Mouse (Mus musculus): Measurements from ENCODE around the gene Fam129a. TPM values are rescaled to one million over a fixed set of nuclear protein-coding genes. Genes with fewer than 3 reads are reported as not detected.
"Not testable (repeated sequence)": the region's sequence is repeated elsewhere in the genome, so short reads cannot be mapped to it uniquely, and the experiment has no call there.

Fam129a gene
- total RNA-seq, 2 experiments from 2014 or later, result 4.8 to 6.1 TPM

DNA sequence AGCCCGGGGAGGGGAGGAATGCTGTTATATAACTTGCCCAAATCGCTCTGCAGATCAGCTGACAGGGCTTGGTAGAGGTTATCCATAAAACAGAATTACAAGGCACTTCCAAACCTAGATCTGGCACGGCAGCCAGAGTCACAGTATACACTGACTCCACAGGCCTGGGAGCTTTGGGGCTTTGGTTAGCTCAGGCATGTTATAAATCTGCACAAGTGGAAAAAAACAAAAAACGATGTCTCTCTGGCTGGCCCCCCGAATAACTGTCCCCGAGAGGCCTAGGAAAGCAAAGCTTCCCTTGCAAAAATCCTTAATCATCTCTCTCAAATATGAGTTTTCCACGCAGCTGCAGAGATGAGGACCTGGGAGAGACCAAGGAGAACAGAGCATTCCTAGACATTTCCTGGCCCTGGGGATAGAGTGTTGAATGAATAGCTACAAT, 113.5 kb downstream of the Fam129a start:
- no peak for DNase-seq (ENCODE audit: extremely low spot score in 1 of 2, low spot score in 2 of 2)
- intact Hi-C loops (cut with DNase I), result no loop called here

DNA sequence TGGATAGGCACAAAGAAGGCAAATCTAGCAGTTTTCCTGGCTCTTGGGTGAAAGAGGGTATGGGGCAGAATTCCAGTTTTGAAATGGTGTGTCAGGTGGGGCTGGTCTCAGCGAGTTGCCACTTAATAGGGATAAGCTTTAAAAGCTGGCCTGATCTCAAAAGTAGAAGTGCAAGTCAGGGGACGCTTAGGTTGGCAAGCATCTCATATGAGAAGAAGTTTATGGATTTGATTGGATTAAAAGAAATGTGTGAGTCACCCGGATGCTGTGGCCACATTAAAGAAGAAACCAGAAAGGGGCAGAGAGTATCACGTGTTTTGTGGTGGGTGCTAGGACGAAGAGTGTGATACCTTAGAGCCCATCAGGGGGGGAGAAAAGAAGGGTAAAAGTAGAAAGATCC, 114.0 kb downstream of the Fam129a start:
- intact Hi-C loops (cut with DNase I), result no loop called here
- no peak for DNase-seq (ENCODE audit: extremely low spot score in 1 of 2, low spot score in 2 of 2)

- no peak for DNase-seq (ENCODE audit: extremely low spot score in 1 of 2, low spot score in 2 of 2)
- intact Hi-C loops (cut with DNase I), result no loop called here
Measured at GRCm38 (mm10) chr1:151685666-151686309, 114.8 kb downstream of the Fam129a start.

- no peak for DNase-seq (ENCODE audit: extremely low spot score in 1 of 2, low spot score in 2 of 2)
Measured at GRCm38 (mm10) chr1:151686696-151687095, 115.7 kb downstream of the Fam129a start.

DNA sequence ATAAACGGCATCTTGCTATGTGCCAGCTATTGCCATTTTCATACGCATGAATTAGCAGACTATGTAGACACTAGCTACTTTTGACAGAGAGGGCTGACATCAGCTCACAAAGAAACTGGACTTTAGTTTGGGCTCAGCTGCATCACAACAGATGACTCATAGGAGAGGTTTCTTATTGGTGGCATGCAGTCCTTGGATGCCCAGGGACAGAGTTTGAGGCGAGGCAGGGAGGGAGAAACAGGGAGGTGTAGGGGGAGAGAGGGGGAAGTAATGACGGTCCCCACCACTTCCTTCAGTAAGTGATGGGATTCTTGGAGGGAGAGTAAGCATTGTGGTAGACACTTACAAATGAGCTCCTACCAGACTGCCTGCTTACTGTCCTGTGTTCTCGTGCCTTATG, 118.0 kb downstream of the Fam129a start:
- intact Hi-C loops (cut with DNase I), result no loop called here

More at GRCm38 (mm10) chr1:151686696-151687095, 115.7 kb downstream of the Fam129a start:
- intact Hi-C loops (cut with DNase I), result no loop called here

GRCm38 (mm10) chr1:151689561-151689960, 118.6 kb downstream of the Fam129a start:
- intact Hi-C loops (cut with DNase I), result no loop called here
- no peak for DNase-seq (ENCODE audit: extremely low spot score in 1 of 2, low spot score in 2 of 2)

More for the DNA sequence above, 118.0 kb downstream of the Fam129a start:
- no peak for DNase-seq (ENCODE audit: extremely low spot score in 1 of 2, low spot score in 2 of 2)

- intact Hi-C loops (cut with DNase I), result no loop called here
- DNase-seq (ENCODE audit: extremely low spot score in 1 of 2, low spot score in 2 of 2), result no peak
Measured at GRCm38 (mm10) chr1:151690061-151690460, 119.1 kb downstream of the Fam129a start.

DNA sequence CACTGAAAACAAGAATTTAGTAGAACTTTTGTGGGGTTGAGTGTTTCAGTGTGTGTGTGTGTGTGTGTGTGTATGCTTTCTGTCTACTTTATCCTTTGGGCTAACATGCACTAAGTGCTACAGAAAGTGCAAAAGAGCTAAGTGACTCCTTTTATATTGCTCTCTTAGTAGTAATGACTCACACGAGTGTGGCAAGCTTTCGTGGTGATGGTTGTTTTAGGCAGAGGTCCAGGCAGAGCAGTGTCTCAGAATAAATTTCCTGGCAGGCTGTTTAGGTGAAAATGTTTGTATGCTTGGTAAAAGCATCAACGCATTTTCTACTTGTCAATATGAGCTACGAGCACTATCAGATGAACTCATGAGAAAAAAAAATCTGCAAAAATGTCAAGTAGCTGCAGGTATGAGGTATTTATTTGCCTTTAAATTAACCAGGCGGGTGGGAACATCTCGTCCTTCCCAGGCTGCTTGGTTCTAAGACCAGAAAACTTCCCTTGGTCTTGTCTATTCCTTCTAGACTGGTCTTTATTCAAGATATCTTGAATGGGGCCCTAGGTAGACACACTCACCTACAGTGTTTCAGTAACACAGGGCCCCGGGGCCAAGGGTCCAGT, 119.7 kb downstream of the Fam129a start:
- intact Hi-C loops (cut with DNase I), result no loop called here

DNA sequence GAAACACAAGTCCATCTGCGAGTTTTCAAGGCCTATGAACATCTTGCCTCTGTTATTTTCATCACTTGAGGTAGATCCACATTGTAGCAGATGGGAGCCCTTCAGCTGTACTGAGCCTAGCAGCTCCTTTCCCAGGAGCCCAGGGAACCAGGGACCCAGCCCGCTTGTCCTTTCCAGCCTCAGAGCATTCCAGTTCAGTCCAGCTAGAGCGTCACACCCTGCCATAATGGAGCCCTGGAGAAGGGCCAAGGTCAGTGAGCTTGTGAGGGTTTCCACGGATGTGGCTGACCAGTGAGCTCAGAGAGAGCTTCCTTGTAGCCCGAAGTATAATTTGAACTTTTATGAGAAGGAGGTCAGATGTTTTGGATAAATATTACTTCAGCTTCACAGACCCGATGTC, 121.9 kb downstream of the Fam129a start:
- peak in 1 of 2 experiments; percentile 61 for DNase-seq (ENCODE audit: extremely low spot score in 1 of 2, low spot score in 2 of 2)
- intact Hi-C loops (cut with DNase I), result not testable (repeated sequence)

More for the DNA sequence above, 119.7 kb downstream of the Fam129a start:
- no peak for DNase-seq (ENCODE audit: extremely low spot score in 1 of 2, low spot score in 2 of 2)

DNA sequence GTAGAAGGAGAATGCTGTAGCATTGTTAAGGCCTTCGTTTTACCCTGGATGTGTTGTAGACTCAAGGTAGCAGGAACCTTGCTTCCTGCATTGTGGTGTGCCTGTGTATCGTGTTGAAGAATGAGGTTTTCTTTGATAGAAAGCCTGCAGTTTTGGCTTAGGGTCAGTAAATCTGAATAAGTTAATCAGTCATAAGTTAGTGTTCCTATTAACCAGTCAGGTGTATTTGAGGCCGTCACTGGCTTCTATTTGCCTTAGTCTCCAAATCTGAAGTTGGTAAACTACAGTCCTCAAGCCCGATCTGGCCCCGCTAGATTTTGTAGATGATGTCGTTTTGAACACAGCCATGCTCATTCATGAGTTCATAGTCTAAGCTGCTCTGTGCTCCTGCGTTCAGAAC, 125.8 kb downstream of the Fam129a start:
- no peak for DNase-seq (ENCODE audit: extremely low spot score in 1 of 2, low spot score in 2 of 2)
- intact Hi-C loops (cut with DNase I), result no loop called here

DNA sequence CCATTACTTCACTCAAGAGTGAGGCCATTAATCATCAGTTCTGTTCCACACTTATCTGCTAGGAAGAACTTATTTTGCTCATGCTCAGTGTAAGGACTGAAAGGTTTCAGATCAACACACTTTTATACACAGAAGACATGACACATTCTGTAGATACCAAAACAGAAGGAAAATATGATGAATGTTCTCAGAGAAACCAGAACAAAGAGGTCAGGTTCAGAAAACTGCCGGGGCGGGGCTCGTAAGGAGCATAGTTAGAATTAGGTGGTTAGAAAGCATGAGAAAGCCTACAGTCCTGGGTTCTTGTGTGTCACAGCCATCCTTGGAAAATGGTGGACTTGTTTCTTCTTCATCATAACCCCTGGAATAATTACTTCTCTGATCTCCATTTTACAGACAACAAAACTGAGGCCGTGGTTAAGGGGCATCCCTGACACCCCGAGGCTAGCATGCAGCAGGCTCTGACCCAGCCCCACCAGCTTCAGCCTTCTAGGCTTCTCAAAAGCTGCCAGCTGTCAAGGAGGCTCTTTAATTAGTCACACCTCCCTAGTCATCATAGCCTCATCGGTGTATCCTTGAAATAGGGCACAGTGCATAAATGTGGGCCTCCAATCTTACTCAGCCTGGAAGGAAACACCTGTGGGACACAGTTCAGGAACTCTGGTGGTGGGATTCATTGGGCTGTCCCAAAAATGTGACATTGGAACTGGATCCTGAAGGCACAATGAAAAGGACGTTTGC, 127.1 kb downstream of the Fam129a start:
- intact Hi-C loops (cut with DNase I), result no loop called here

DNA sequence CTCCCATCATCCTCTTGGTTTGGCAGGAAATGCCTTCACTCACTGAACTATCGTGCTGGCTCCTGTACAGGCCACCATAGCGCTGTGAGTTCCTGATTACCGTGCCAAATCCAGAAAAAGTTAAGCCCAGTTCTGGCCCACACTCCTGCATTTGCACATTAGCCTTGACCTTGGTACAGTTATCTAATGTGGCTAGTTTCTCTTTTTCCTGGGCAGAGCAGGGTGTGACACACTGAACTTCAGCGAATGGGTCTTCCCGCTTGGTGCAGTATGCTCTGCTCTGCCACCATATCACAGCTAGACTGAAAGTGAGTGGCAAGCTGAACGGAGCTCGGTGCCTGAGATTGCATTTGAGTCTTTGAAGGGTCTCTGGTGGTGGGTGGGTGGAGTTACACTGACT, 128.4 kb downstream of the Fam129a start:
- DNase-seq (ENCODE audit: extremely low spot score in 1 of 2, low spot score in 2 of 2), result no peak
- intact Hi-C loops (cut with DNase I), result no loop called here

More for the DNA sequence above, 127.1 kb downstream of the Fam129a start:
- no peak for DNase-seq (ENCODE audit: extremely low spot score in 1 of 2, low spot score in 2 of 2)

DNA sequence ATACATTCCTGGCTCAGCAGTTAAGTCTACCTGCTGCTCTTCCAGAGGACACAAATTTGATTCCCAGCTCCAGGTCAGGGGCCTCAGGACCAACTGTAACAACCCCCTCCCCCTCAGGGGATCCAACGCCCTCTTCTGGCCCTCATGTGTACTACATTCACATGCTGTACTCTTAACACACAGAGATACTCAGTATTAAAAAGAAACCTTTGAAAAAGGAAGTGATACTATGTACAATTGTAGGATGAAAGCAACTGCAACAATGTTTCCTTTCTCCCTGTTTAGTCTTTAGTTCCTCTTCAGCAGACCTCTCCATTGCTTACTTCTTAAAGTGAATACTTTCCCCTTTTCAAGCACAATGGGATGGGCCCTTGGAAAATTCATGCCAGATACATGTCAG, 131.8 kb downstream of the Fam129a start:
- DNase-seq (ENCODE audit: extremely low spot score in 1 of 2, low spot score in 2 of 2), result no peak
- intact Hi-C loops (cut with DNase I), result no loop called here

GRCm38 (mm10) chr1:151705723-151706396, 134.9 kb downstream of the Fam129a start:
- peak; percentile 70 to 85 for DNase-seq (ENCODE audit: extremely low spot score in 1 of 2, low spot score in 2 of 2)
- intact Hi-C loops (cut with DNase I), result loop anchor here (2.0 kb wide), 2 partner anchors 141 to 217 kb away; no protein-coding TSS in a partner anchor

- intact Hi-C loops (cut with DNase I), result loop anchor here (2.0 kb wide), 2 partner anchors 142 to 218 kb away; no protein-coding TSS in a partner anchor
- no peak for DNase-seq (ENCODE audit: extremely low spot score in 1 of 2, low spot score in 2 of 2)
Measured at GRCm38 (mm10) chr1:151706397-151706752, 135.4 kb downstream of the Fam129a start.

DNA sequence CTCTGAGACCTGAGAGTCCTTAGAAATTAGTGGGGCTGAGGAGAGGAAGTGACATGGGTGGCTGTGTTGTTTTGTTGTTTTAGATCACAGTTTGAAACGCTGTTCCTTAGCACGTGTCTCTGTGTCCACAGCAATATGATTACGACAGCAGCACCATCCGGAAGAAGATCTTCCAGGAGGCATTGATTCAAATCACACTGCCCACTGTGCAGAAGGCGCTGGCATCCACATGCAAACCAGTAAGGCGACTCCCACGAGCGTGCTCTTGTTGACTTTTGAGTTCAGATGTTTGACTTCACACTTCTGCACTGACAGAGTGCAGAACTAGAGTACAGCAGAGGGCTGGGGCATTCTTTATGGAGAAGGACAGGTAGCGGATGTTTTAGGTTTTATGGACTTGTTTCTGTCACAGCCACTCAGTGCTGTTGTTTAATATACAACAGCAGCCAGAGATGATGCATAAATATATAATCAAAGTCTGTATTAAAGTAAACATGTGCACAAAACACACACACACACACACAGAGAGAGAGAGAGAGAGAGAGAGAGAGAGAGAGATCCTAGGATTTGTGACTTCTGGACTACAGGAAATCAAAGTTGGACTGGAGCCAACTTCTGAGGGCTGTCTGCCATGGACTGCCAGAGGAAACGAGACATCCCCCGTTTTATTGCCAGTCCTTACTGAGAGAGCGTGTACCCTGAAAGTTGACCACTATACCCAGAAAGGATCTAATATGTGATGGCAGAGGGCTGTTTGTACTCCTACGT, 138.2 kb downstream of the Fam129a start:
- peak in 1 of 2 experiments; percentile 39 for DNase-seq (ENCODE audit: extremely low spot score in 1 of 2, low spot score in 2 of 2)
- intact Hi-C loops (cut with DNase I), result no loop called here

GRCm38 (mm10) chr1:151709734-151710022, 138.7 kb downstream of the Fam129a start:
- intact Hi-C loops (cut with DNase I), result no loop called here
- no peak for DNase-seq (ENCODE audit: extremely low spot score in 1 of 2, low spot score in 2 of 2)

DNA sequence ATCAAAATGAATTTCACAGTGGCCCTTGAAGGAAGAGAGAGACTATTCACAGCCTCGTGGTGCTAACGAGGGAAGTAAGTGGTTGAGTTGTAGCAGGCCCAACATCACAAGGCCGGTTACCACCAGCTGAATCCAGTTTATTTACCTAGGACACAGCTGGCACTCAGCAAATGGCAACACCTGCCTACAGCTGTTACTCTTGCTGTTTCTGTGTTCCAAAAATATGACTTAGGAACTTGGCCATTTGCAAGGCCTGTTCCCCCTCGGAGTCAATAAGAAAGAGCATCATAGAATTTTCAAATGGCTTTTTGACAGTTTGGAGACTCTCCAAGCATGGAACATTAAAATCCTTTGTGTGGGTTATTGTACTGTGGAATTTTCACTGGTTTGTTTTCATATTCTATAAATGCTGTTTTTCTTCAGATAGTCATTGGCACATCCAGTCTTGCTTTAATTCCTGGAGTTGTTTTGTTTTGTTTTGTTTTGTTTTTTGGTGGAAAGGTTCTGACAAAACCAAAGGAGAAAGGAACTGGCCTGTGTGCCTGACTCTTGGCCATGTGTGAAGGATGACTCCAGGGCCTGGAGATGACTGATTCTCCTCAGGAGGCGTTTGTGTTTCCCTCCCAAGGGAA, 139.6 kb downstream of the Fam129a start:
- intact Hi-C loops (cut with DNase I), result no loop called here
- DNase-seq (ENCODE audit: extremely low spot score in 1 of 2, low spot score in 2 of 2), result no peak
